Mouse (Mus musculus): ENCODE results near the gene Anks1.

The Anks1 gene

GRCm38 (mm10) chr17:27914742-27915141 lies 5.6 kb downstream of the Anks1 start:
- TF ChIP-seq GATA4 (IDR thresholded peaks at IDR 0.05; ENCODE audit: insufficient replicate concordance, low read length) = no peak

GRCm38 (mm10) chr17:27916366-27916765 lies 7.3 kb downstream of the Anks1 start:
- TF ChIP-seq GATA4 (IDR thresholded peaks at IDR 0.05; ENCODE audit: insufficient replicate concordance, low read length) = no peak

GRCm38 (mm10) chr17:27920676-27921075 lies 11.6 kb downstream of the Anks1 start:
- TF ChIP-seq GATA4 (IDR thresholded peaks at IDR 0.05; ENCODE audit: insufficient replicate concordance, low read length) = no peak

- TF ChIP-seq GATA4 (IDR thresholded peaks at IDR 0.05; ENCODE audit: insufficient replicate concordance, low read length) = no peak
Observed at GRCm38 (mm10) chr17:27922174-27922712, 13.1 kb downstream of the Anks1 start.

GRCm38 (mm10) chr17:27925054-27925453 lies 15.9 kb downstream of the Anks1 start:
- TF ChIP-seq GATA4 (IDR thresholded peaks at IDR 0.05; ENCODE audit: insufficient replicate concordance, low read length) = no peak

- TF ChIP-seq GATA4 (IDR thresholded peaks at IDR 0.05; ENCODE audit: insufficient replicate concordance, low read length) = no peak
Observed at GRCm38 (mm10) chr17:27925504-27925903, 16.4 kb downstream of the Anks1 start.

GRCm38 (mm10) chr17:27930291-27930690 lies 21.2 kb downstream of the Anks1 start:
- TF ChIP-seq GATA4 (IDR thresholded peaks at IDR 0.05; ENCODE audit: insufficient replicate concordance, low read length) = no peak

GRCm38 (mm10) chr17:27931826-27932225 lies 22.7 kb downstream of the Anks1 start:
- TF ChIP-seq GATA4 (IDR thresholded peaks at IDR 0.05; ENCODE audit: insufficient replicate concordance, low read length) = no peak

- TF ChIP-seq GATA4 (IDR thresholded peaks at IDR 0.05; ENCODE audit: insufficient replicate concordance, low read length) = no peak
Observed at GRCm38 (mm10) chr17:27934136-27934910, 25.2 kb downstream of the Anks1 start.

- no peak for TF ChIP-seq GATA4 (IDR thresholded peaks at IDR 0.05; ENCODE audit: insufficient replicate concordance, low read length)
Observed at GRCm38 (mm10) chr17:27935091-27935490, 26.0 kb downstream of the Anks1 start.

- TF ChIP-seq GATA4 (IDR thresholded peaks at IDR 0.05; ENCODE audit: insufficient replicate concordance, low read length) = no peak
Observed at GRCm38 (mm10) chr17:27937054-27937615, 28.0 kb downstream of the Anks1 start.

GRCm38 (mm10) chr17:27938121-27938754 lies 29.1 kb downstream of the Anks1 start:
- no peak for TF ChIP-seq GATA4 (IDR thresholded peaks at IDR 0.05; ENCODE audit: insufficient replicate concordance, low read length)

- TF ChIP-seq GATA4 (IDR thresholded peaks at IDR 0.05; ENCODE audit: insufficient replicate concordance, low read length) = no peak
Observed at GRCm38 (mm10) chr17:27939028-27939427, 29.9 kb downstream of the Anks1 start.

GRCm38 (mm10) chr17:27940352-27940751 lies 31.2 kb downstream of the Anks1 start:
- TF ChIP-seq GATA4 (IDR thresholded peaks at IDR 0.05; ENCODE audit: insufficient replicate concordance, low read length) = no peak

- TF ChIP-seq GATA4 (IDR thresholded peaks at IDR 0.05; ENCODE audit: insufficient replicate concordance, low read length) = no peak
Observed at GRCm38 (mm10) chr17:27941178-27941577, 32.1 kb downstream of the Anks1 start.

- no peak for TF ChIP-seq GATA4 (IDR thresholded peaks at IDR 0.05; ENCODE audit: insufficient replicate concordance, low read length)
Observed at GRCm38 (mm10) chr17:27941698-27942097, 32.6 kb downstream of the Anks1 start.
